Mouse (Mus musculus): ENCODE data around the gene Tmeff1. TPM values are rescaled to one million over a fixed set of nuclear protein-coding genes. Genes with fewer than 3 reads are reported as not detected.

Tmeff1 gene
- polyA plus RNA-seq, 1 experiment, result not detected

- Histone ChIP-seq H3K27me3 (replicated peaks) (no peaks in the 10 kb centered on the region), H3K4me1 (no peaks in the 10 kb centered on the region), H3K4me3 (replicated peaks) (no peak overlapping the region), H3K9me3 (no peaks in the 10 kb centered on the region), H3K36me3 (replicated peaks; ENCODE audit: low read length) (no peaks in the 10 kb centered on the region)
- TF ChIP-seq FLI1 (IDR thresholded peaks at IDR 0.05; ENCODE audit: low read length) (no peak), GATA1 (IDR thresholded peaks at IDR 0.05; ENCODE audit: borderline replicate concordance, low read length) (no peak)
Measured at GRCm38 (mm10) chr4:48696706-48697105, 111.7 kb downstream of the Tmeff1 start.

- no peaks in the 10 kb centered on the region for H3K27me3 ChIP-seq (replicated peaks)
- no peak overlapping the region for H3K4me3 ChIP-seq (replicated peaks)
- H3K4me1 ChIP-seq, result no peaks in the 10 kb centered on the region
- no peaks in the 10 kb centered on the region for H3K36me3 ChIP-seq (replicated peaks; ENCODE audit: low read length)
- TF ChIP-seq GATA1 (IDR thresholded peaks at IDR 0.05; ENCODE audit: borderline replicate concordance, low read length), result no peak
- TF ChIP-seq FLI1 (IDR thresholded peaks at IDR 0.05; ENCODE audit: low read length), result no peak
- no peaks in the 10 kb centered on the region for H3K9me3 ChIP-seq
Measured at GRCm38 (mm10) chr4:48697302-48697701, 112.3 kb downstream of the Tmeff1 start.

Other genes with a start within 250 kb of the Tmeff1 start
- 0.53 and 2.2 TPM in 2 replicates for gene Tex10, start 111.7 kb upstream of the Tmeff1 start, polyA plus RNA-seq (2012; ENCODE audit: insufficient read depth, low replicate concordance)
- 0.29 TPM in 1 of 2 replicates, not detected in the other for gene Msantd3, start 45.2 kb upstream of the Tmeff1 start, polyA plus RNA-seq (2012; ENCODE audit: insufficient read depth, low replicate concordance)
- not detected in 2 replicates for gene Cavin4, start 78.3 kb downstream of the Tmeff1 start, polyA plus RNA-seq (2012; ENCODE audit: insufficient read depth, low replicate concordance)